Mouse (Mus musculus) layer of hippocampus, postnatal 36 days (tissue): ENCODE measurements around the gene Phb. TPM values are rescaled to one million over a fixed set of nuclear protein-coding genes. Genes with fewer than 3 reads are reported as not detected.
A peak's percentile ranks its signal among the peaks of the same experiment; 100 is the strongest.

Experiments
- DNase-seq, 2 experiments: peaks; one replicate each; pipeline ENCODE4 v3.0.0; 2022
- total RNA-seq, 2 experiments: library from RNA; stranded (reverse); gene quantifications; 2 replicates each; pipeline ENCODE4 v1.2.3; 2021

Gene Phb
- total RNA-seq, result 100 to 1,000 TPM; 105 to 106 TPM

- peak; percentile 89 to 93 for DNase-seq
Measured at GRCm38 (mm10) chr11:95666529-95667149, at the start of gene Phb. Gene Phb (plus strand): TSS chr11:95666957.

GRCm38 (mm10) chr11:95617785-95618465 is 48.8 kb upstream of the Phb start:
- DNase-seq, result peak; percentile 43 to 52

DNA sequence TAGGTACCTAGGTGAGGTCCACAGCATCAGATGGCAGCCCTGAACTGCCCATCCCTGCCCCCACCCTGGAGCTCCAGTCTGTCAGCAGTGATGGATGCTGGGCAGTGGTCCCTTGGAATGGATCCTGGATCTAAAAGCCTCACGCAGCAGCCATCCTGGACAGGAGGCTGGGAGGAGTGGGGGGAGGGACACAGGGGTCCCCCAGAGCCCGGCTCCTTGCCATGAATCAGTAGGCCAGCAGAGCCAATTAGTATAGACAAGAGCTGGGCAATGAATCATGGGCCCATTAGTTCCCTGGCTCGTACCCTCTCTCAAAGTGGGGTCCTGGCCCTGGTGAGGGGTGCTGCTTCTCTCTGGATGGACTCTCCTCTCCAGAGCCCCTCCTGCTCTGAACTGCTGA is 47.7 kb upstream of the Phb start:
- DNase-seq, result no peak

DNA sequence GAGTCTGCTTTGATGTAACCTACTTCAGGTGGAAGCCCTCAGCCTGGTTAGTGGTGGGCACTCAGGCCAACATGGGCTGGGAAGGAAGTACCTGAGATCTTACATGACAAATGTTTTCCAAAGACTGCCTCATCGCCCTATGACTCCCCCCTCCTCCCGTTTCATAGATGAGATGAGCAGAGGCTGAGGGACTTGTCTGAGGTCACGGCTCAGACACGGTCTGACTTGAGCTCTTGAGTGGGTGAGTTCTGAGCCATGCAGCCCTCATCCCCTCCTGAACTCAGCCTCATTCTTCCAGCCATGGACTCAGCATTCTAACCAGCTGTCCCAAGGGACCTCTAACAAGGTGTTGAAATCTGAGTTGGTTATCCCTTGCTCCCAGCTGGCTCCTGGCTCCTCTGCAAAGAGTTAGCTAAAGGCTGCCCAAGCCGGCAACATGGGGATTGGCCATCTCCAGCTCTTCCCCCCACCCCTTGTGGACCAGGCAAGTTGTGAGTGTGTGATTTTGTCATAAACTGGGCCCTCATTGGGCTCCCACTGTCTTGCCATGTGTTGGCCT is 46.8 kb upstream of the Phb start:
- DNase-seq, result no peak

DNA sequence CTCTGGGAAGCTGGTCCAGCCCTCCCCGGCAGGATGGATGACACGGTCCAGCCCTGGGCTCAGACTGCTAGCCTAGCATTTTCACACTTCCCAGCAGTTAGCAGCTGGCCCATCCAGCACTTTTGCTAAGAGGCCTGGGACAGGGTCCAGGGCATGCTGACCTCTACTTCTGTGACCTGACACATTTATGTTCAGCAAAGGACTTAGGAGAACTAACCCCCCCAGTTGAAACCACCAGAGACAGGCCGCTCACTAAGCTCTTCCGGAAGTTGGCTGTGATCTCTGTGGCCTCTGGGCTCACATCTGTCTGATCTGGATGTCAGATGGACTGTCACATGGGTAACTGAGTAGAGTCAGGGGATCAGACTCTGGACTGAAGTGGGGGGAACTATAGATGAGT is 45.7 kb upstream of the Phb start:
- no peak for DNase-seq

DNA sequence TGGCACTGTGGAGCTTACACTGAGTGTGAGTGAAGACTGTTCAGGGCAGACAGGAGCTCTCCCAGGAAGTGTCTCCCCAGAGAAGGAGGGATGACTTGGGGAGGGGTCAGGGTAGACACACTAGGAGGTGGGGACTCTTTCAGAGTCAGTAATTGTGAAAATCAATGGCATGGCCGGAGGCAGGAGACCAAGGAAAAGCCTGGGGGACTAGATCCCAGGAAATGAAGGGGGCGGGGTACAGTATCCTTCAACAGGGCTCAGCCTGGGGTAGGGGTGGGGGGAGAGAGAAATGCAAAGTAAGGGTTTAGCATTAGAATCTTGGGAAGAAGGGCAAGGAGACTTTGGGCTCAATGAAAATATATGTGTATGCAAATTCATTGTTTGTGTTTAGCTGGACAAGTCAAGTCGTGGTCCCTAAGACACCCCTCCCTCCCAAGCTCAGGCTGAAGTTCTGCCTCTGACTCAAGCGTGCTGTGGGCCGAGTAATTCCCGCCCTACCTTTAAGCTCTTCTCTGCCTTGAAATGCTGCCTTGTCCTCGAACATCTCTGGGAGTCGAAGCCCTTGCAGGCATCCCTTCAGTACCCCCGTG is 45.1 kb upstream of the Phb start:
- DNase-seq, result no peak

- no peak for DNase-seq
Measured at GRCm38 (mm10) chr11:95622426-95622825, 44.3 kb upstream of the Phb start.

DNA sequence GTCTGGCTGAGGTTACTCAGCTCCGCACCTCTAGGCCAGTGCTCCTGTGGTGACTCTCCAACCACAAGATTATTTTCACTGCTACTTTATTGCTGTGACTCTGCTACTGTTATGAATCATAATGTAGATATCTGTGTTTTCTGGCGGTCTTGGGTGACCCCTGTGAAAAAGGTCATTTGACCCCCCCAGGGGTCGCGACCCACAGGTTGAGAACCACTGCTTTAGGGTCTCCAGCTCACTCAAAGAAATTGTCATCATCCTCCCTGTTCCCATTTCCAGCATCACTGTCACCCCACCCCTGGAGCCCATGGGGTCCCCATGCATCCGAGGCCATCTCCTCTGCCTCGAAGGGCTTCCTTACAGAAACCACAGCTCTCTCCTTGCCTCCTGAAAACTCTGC is 36.2 kb upstream of the Phb start:
- DNase-seq, result no peak

DNA sequence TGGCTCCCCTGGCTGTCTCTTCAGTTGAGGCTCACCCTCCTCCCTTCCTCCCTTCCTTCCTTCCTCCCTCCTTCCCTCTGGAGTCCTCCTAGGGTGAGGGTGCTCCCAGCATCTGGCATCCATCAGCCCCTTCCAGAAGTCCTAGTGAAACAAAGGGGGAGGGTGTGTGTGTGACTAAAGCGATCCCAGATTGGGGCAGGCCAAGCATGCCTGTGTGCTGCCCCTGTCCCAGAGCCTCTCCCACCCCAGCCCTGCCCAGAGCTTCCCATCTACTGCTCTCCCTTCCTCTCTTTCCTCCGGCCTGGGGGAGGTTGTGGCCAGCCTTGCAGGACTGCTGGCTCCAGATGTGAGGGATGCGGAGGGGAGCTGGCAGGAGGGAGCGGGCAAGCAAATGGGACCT is 35.5 kb upstream of the Phb start:
- no peak for DNase-seq

GRCm38 (mm10) chr11:95632474-95632873 is 34.3 kb upstream of the Phb start:
- DNase-seq, result peak; percentile 19 to 20

- no peak for DNase-seq
Measured at GRCm38 (mm10) chr11:95633512-95634000, 33.2 kb upstream of the Phb start.

DNA sequence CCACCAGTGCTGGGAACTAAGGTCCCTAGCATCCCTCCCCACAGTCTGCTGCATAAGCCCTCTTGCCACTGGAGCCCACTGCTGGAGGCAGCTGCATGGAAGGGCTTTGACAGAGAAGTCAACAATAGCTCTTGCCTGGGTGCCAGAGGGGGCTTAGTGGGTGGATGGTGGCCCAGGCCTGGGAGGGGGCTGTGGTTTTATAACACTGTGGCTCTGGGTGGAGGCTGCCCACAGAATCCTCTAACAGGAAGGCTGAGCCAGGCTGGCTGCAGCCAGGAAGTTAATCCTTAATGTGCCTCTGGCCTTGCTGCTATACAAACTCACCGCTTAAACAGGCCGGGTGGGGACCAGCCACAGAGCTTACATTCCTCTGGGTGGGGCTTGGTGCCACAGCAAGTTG is 31.7 kb upstream of the Phb start:
- no peak for DNase-seq

GRCm38 (mm10) chr11:95640751-95641150 is 26.0 kb upstream of the Phb start:
- no peak for DNase-seq

DNA sequence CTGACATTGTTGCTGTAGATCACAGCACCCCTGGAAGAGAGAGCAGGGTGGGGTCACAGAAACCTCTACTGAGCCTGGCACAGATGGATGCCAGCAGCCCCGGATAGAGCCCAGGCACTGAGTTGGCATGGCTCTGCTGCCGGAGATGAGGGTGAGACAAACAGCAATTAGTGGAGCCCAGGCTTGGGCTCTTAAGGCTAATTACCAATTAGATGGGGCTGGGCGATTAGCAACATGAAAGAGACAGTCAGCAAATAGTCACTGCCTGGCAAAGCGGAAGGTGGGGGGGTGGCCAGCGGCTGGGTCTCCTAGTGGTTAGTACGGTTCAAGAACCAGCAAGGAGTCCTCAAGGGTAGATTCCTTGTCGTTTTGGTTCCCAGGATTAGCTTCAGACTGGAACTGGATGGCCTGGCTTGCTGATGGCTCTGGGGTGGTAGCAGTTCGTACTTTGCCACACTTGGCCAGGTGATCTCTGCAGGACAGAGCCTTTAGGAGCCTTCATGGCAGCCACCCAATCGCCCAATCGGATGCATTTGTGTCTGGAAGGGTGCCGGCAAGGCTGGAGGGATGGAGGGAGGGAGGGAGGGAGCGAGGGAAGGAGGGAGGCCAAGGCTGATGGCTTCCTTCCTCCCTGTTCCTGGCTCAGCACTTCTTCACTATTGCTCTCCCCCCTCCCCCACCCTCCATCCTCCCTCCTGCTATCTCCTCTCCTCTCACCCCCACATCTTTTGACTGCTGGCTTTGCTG is 24.1 kb upstream of the Phb start:
- peak; percentile 15 to 46 for DNase-seq

- DNase-seq, result no peak
Measured at GRCm38 (mm10) chr11:95643856-95644255, 22.9 kb upstream of the Phb start.

DNA sequence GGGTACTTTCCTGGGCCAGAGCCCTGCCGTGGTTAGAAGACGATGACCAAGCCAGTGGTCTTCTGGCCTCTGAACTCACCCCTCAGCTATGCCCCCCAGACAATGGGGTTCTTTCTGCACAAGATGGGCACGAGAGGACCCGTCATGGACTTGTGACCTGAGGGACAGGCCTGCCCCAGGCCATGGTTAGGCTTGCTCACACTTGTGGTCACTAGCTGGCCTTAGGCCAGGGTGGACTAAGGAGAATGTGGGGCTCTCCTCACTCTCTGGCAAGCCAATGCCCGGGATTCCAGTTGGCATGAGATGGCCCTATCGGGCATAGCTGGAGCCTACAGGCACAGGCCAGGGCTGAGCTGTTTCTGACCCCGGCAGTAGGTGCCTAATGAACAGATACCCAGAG is 22.4 kb upstream of the Phb start:
- no peak for DNase-seq

GRCm38 (mm10) chr11:95645397-95646153 is 21.2 kb upstream of the Phb start:
- DNase-seq, result no peak

GRCm38 (mm10) chr11:95646154-95646490 is 20.6 kb upstream of the Phb start:
- DNase-seq, result no peak

- no peak for DNase-seq
Measured at GRCm38 (mm10) chr11:95647791-95648190, 19.0 kb upstream of the Phb start.

GRCm38 (mm10) chr11:95648827-95649226 is 17.9 kb upstream of the Phb start:
- peak; percentile 68 to 76 for DNase-seq

- DNase-seq, result no peak
Measured at GRCm38 (mm10) chr11:95649560-95649959, 17.2 kb upstream of the Phb start.

GRCm38 (mm10) chr11:95650001-95650400 is 16.8 kb upstream of the Phb start:
- no peak for DNase-seq
